ENCODE assay signal across 8 mouse cellular contexts in genomic region chr11:69071262-69071661, GRCm38 (mm10). TPM values are rescaled to one million over a fixed set of nuclear protein-coding genes. Genes with fewer than 3 reads are reported as not detected.
DNase-seq lines count a peak whose midpoint lies in the region; ATAC-seq and TF ChIP-seq lines count a peak whose summit lies in the region.

No protein-coding gene starts in this region.

- H3K36me3 ChIP-seq in kidney, postnatal 0 days (ENCODE audit: insufficient read depth, low read length): no peaks in the 10 kb centered on the region
- no peaks in the 10 kb centered on the region for H3K36me3 ChIP-seq in hindbrain, embryonic 14.5 days (replicated peaks; ENCODE audit: control insufficient read depth, insufficient read depth)
- H3K36me3 ChIP-seq in midbrain, embryonic 15.5 days (replicated peaks): no peaks in the 10 kb centered on the region

- DNase-seq in kidney, postnatal 0 days (ENCODE audit: low spot score): no peak
- no peak for DNase-seq in kidney, adult 11 months
- DNase-seq in hindbrain, embryonic 14.5 days (ENCODE audit: low spot score): no peak
- no peak for DNase-seq in right cerebral cortex, postnatal 4 days
- DNase-seq in spleen, adult 12 weeks (ENCODE audit: low spot score): no peak
- DNase-seq in thymus, postnatal 25 days: no peak

- ATAC-seq in kidney, postnatal 0 days (replicated peaks; ENCODE audit: low FRiP score, low read depth): no peak
- no peak for ATAC-seq in hindbrain, embryonic 14.5 days (ENCODE audit: low FRiP score)
- no peak for ATAC-seq in midbrain, embryonic 15.5 days (replicated peaks)

- WGBS in kidney, postnatal 0 days: 22% methylated on average over 9 of the region's 9 CpGs
- WGBS in hindbrain, embryonic 14.5 days: 21% methylated on average over 9 of the region's 9 CpGs
- WGBS in midbrain, embryonic 15.5 days: 19% methylated on average over 9 of the region's 9 CpGs

- H3K9me3 ChIP-seq in kidney, postnatal 0 days (replicated peaks; ENCODE audit: low read length): no peaks in the 10 kb centered on the region
- no peaks in the 10 kb centered on the region for H3K9me3 ChIP-seq in hindbrain, embryonic 14.5 days (ENCODE audit: control insufficient read depth, low read length)
- H3K9me3 ChIP-seq in midbrain, embryonic 15.5 days: no peaks in the 10 kb centered on the region

- peak overlapping the region; percentile 77 for H3K9ac ChIP-seq in kidney, postnatal 0 days (ENCODE audit: low read depth, low read length)
- peak overlapping the region; percentile 84 for H3K9ac ChIP-seq in hindbrain, embryonic 14.5 days
- H3K9ac ChIP-seq in midbrain, embryonic 15.5 days: peak overlapping the region; percentile 70

- peak overlapping the region; percentile 58 for H3K4me3 ChIP-seq in kidney, postnatal 0 days (replicated peaks; ENCODE audit: low read depth, low read length)
- peak overlapping the region; percentile 81 for H3K4me3 ChIP-seq in brown adipose tissue, adult 24 weeks (ENCODE audit: insufficient read depth, low read depth, low read length)
- peak overlapping the region; percentile 55 for H3K4me3 ChIP-seq in hindbrain, embryonic 14.5 days (replicated peaks; ENCODE audit: low read length)
- H3K4me3 ChIP-seq in midbrain, embryonic 15.5 days: peak overlapping the region; percentile 52

- no peaks in the 10 kb centered on the region for H3K27me3 ChIP-seq in kidney, postnatal 0 days (ENCODE audit: insufficient read depth, low read length)
- H3K27me3 ChIP-seq in hindbrain, embryonic 14.5 days (ENCODE audit: control insufficient read depth, insufficient read depth, low read length): no peaks in the 10 kb centered on the region
- H3K27me3 ChIP-seq in midbrain, embryonic 15.5 days (replicated peaks): no peaks in the 10 kb centered on the region; the same call in 1 of the 2 replicates

- H3K4me1 ChIP-seq in kidney, postnatal 0 days (replicated peaks; ENCODE audit: insufficient read depth, low read length): peaks cover 16% of the 10 kb centered on the region; the same call in 1 of the 2 replicates
- peaks cover 2% of the 10 kb centered on the region; the same call in 1 of the 2 replicates for H3K4me1 ChIP-seq in brown adipose tissue, adult 24 weeks (ENCODE audit: control insufficient read depth, insufficient read depth, insufficient read length, low read length)
- peaks cover 18% of the 10 kb centered on the region for H3K4me1 ChIP-seq in hindbrain, embryonic 14.5 days (replicated peaks; ENCODE audit: control insufficient read depth, insufficient read depth, low read length)
- H3K4me1 ChIP-seq in midbrain, embryonic 15.5 days: peaks cover 41% of the 10 kb centered on the region

- peak overlapping the region; percentile 92 for H3K27ac ChIP-seq in kidney, postnatal 0 days
- H3K27ac ChIP-seq in brown adipose tissue, adult 24 weeks (replicated peaks; ENCODE audit: low read depth, low read length): no peak overlapping the region; the same call in 1 of the 2 replicates
- peak overlapping the region; percentile 91 for H3K27ac ChIP-seq in hindbrain, embryonic 14.5 days
- peak overlapping the region; percentile 84 for H3K27ac ChIP-seq in midbrain, embryonic 15.5 days

- peak overlapping the region; percentile 85 for H3K4me2 ChIP-seq in kidney, postnatal 0 days (ENCODE audit: low read length)
- peak overlapping the region; percentile 85 for H3K4me2 ChIP-seq in hindbrain, embryonic 14.5 days (replicated peaks)
- peak overlapping the region; percentile 81 for H3K4me2 ChIP-seq in midbrain, embryonic 15.5 days

- no peak for TF ChIP-seq CTCF in kidney, postnatal 0 days (IDR thresholded peaks at IDR 0.05; ENCODE audit: low read depth)

RNA-seq across cellular contexts. Expression of gene Tmem107, which starts 0.7 kb away (rescaled TPM):
- 60.8 and 61.3 TPM in 2 replicates for polyA plus RNA-seq in kidney, postnatal 0 days (2015; fragmentation: Nextera tagmentation; extraction: Ambion mirVana)
- 2.5 and 4.6 TPM in 2 replicates for polyA plus RNA-seq in brown adipose tissue, adult 24 weeks (2012; ENCODE audit: insufficient read depth, insufficient read length, missing spikeins)
- 40.3 and 40.7 TPM in 2 replicates for polyA plus RNA-seq in hindbrain, embryonic 14.5 days (2014; fragmentation: Nextera tagmentation; extraction: Ambion mirVana)
- 33.5 and 37.7 TPM in 2 replicates for polyA plus RNA-seq in midbrain, embryonic 15.5 days (2015; fragmentation: Nextera tagmentation; extraction: Ambion mirVana)

RNA-seq across cellular contexts. Expression of gene Borcs6, which starts 11.7 kb away (rescaled TPM):
- 11.9 and 13.3 TPM in 2 replicates for polyA plus RNA-seq in kidney, postnatal 0 days (2015; fragmentation: Nextera tagmentation; extraction: Ambion mirVana)
- 8.1 and 8.3 TPM in 2 replicates for polyA plus RNA-seq in brown adipose tissue, adult 24 weeks (2012; ENCODE audit: insufficient read depth, insufficient read length, missing spikeins)
- 18.6 and 24.3 TPM in 2 replicates for polyA plus RNA-seq in hindbrain, embryonic 14.5 days (2014; fragmentation: Nextera tagmentation; extraction: Ambion mirVana)
- polyA plus RNA-seq in midbrain, embryonic 15.5 days (2015; fragmentation: Nextera tagmentation; extraction: Ambion mirVana): 20.5 and 21.2 TPM in 2 replicates

RNA-seq across cellular contexts. Expression of gene Vamp2, which starts 17.0 kb away (rescaled TPM):
- polyA plus RNA-seq in kidney, postnatal 0 days (2015; fragmentation: Nextera tagmentation; extraction: Ambion mirVana): 66.7 and 67.7 TPM in 2 replicates
- 42.0 and 54.9 TPM in 2 replicates for polyA plus RNA-seq in brown adipose tissue, adult 24 weeks (2012; ENCODE audit: insufficient read depth, insufficient read length, missing spikeins)
- 324 and 368 TPM in 2 replicates for polyA plus RNA-seq in hindbrain, embryonic 14.5 days (2014; fragmentation: Nextera tagmentation; extraction: Ambion mirVana)
- polyA plus RNA-seq in midbrain, embryonic 15.5 days (2015; fragmentation: Nextera tagmentation; extraction: Ambion mirVana): 319 and 333 TPM in 2 replicates

RNA-seq across cellular contexts. Expression of gene Per1, which starts 23.8 kb away (rescaled TPM):
- 7.4 and 9.9 TPM in 2 replicates for polyA plus RNA-seq in kidney, postnatal 0 days (2015; fragmentation: Nextera tagmentation; extraction: Ambion mirVana)
- polyA plus RNA-seq in brown adipose tissue, adult 24 weeks (2012; ENCODE audit: insufficient read depth, insufficient read length, missing spikeins): 7.9 and 15.6 TPM in 2 replicates
- polyA plus RNA-seq in hindbrain, embryonic 14.5 days (2014; fragmentation: Nextera tagmentation; extraction: Ambion mirVana): 9.6 and 10.1 TPM in 2 replicates
- polyA plus RNA-seq in midbrain, embryonic 15.5 days (2015; fragmentation: Nextera tagmentation; extraction: Ambion mirVana): 11.3 and 12.3 TPM in 2 replicates

RNA-seq across cellular contexts. Expression of gene Aurkb, which starts 25.8 kb away (rescaled TPM):
- polyA plus RNA-seq in kidney, postnatal 0 days (2015; fragmentation: Nextera tagmentation; extraction: Ambion mirVana): 49.3 and 61.1 TPM in 2 replicates
- 0.79 TPM in 1 of 2 replicates, not detected in the other for polyA plus RNA-seq in brown adipose tissue, adult 24 weeks (2012; ENCODE audit: insufficient read depth, insufficient read length, missing spikeins)
- 17.0 and 22.0 TPM in 2 replicates for polyA plus RNA-seq in hindbrain, embryonic 14.5 days (2014; fragmentation: Nextera tagmentation; extraction: Ambion mirVana)
- 17.7 and 23.9 TPM in 2 replicates for polyA plus RNA-seq in midbrain, embryonic 15.5 days (2015; fragmentation: Nextera tagmentation; extraction: Ambion mirVana)
